Mouse (Mus musculus) C2C12 (cell line): Measurements from ENCODE around the gene Gm20388. TPM values are rescaled to one million over a fixed set of nuclear protein-coding genes. Genes with fewer than 3 reads are reported as not detected.

Experiments
- H3K27me3 ChIP-seq: one replicate; pipeline ENCODE4 v1.6.1; 2011; ENCODE audit not compliant: control insufficient read depth, insufficient read depth, insufficient read length
- H3K36me3 ChIP-seq: one replicate; pipeline ENCODE4 v1.6.1; 2011; ENCODE audit not compliant: control insufficient read depth, insufficient read depth
- H3K4me3 ChIP-seq: one replicate; pipeline ENCODE4 v1.5.1; 2011; ENCODE audit warnings: mild to moderate bottlenecking, control low read depth; ENCODE audit not compliant: poor library complexity, insufficient read depth, severe bottlenecking
- H3K79me2 ChIP-seq: one replicate; pipeline ENCODE4 v1.6.1; 2011; ENCODE audit not compliant: control insufficient read depth, insufficient read depth
- H3K79me3 ChIP-seq: one replicate; pipeline ENCODE4 v1.6.1; 2011; ENCODE audit warnings: low read depth, control low read depth
- H3ac ChIP-seq: one replicate; pipeline ENCODE3; 2011; ENCODE audit warnings: low read depth; ENCODE audit not compliant: control insufficient read depth, insufficient read length
- CEBPB ChIP-seq: IDR thresholded peaks from one replicate; pipeline ENCODE4 v1.6.1; 2011; ENCODE audit warnings: low read depth, mild to moderate bottlenecking, control low read depth, moderate library complexity
- CTCF ChIP-seq: IDR thresholded peaks from one replicate; pipeline ENCODE4 v1.5.1; 2011; ENCODE audit not compliant: control insufficient read depth, insufficient read depth, insufficient read length
- FOSL1 ChIP-seq: IDR thresholded peaks from one replicate; pipeline ENCODE4 v1.8.0; 2011; ENCODE audit warnings: mild to moderate bottlenecking, low read length; ENCODE audit not compliant: poor library complexity, insufficient read depth, severe bottlenecking
- MAX ChIP-seq: IDR thresholded peaks from one replicate; pipeline ENCODE4 v1.6.1; 2011; ENCODE audit warnings: mild to moderate bottlenecking, control low read depth
- MYOD1 ChIP-seq: IDR thresholded peaks from one replicate; pipeline ENCODE4 v1.6.1; 2011; ENCODE audit warnings: low read depth; ENCODE audit not compliant: control insufficient read depth, insufficient read length
- MYOG ChIP-seq: IDR thresholded peaks from one replicate; pipeline ENCODE4 v1.6.1; 2011; ENCODE audit not compliant: control insufficient read depth, insufficient read length; ENCODE audit errors: extremely low read depth
- USF1 ChIP-seq: IDR thresholded peaks from one replicate; pipeline ENCODE4 v1.6.1; 2011; ENCODE audit warnings: low read depth, mild to moderate bottlenecking, control low read depth, moderate library complexity
- polyA plus RNA-seq: library from polyadenylated mRNA; unstranded; fragments of >200 nt; fragmentation: generic; extraction: Trizol; gene quantifications from one replicate; pipeline ENCODE4 v1.2.1, GENCODE M21; 2012; ENCODE audit warnings: missing spikeins

Gene Gm20388
- polyA plus RNA-seq, 1 experiment, result 15.0 TPM

DNA sequence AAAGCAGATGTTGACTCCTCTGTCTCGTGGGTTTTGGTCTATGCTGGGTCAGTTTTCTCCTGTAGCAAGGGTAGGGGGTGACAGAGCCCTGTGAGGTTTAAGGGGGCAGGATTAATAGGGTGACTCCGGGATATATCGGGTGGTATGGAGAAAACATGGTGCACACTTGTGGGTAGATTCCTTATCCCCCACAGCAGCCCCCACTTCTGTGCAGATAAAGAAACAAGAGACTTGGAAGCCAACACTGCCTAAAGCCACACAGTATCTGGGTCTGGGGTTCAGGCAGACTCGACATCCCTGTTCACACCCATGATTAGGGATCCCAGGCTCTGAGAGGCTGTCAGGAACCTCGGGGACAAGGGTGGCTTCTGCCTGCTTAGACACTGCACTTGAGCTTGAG, 509.6 kb downstream of the Gm20388 start:
- H3K36me3 ChIP-seq, result no peaks in the 10 kb centered on the region
- H3K79me3 ChIP-seq, result no peaks in the 10 kb centered on the region
- peaks cover 5% of the 10 kb centered on the region for H3K79me2 ChIP-seq
- no peak overlapping the region for H3K4me3 ChIP-seq
- no peak for TF ChIP-seq MYOG
- no peak for TF ChIP-seq MAX
- TF ChIP-seq FOSL1, result no peak
- TF ChIP-seq CEBPB, result no peak
- TF ChIP-seq CTCF, result no peak
- no peak for TF ChIP-seq MYOD1
- TF ChIP-seq USF1, result no peak
- H3ac ChIP-seq, result no peak overlapping the region
- no peaks in the 10 kb centered on the region for H3K27me3 ChIP-seq

DNA sequence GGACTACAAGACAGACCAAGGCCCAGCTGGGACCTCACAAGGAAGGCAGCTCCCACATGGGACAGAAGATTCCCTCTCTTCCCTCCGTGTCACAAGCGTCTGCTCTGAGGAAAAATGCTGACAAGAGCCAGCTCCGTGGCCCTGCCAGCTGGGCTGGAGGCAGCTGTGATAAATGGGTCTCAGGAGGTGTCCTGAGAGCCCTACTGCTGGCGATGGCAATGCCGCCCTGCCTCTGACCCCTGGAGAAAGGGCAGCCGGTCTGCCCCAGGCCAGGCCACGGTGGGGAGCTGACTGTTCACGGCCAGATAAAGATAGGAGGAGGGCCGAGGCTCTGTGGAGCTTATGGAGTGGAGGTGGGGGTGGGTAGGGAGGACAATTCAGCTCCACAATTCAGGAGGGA, 511.0 kb downstream of the Gm20388 start:
- H3K79me3 ChIP-seq, result no peaks in the 10 kb centered on the region
- no peaks in the 10 kb centered on the region for H3K36me3 ChIP-seq
- H3K79me2 ChIP-seq, result peaks cover 5% of the 10 kb centered on the region
- no peaks in the 10 kb centered on the region for H3K27me3 ChIP-seq
- TF ChIP-seq CTCF (no peak), USF1 (no peak), FOSL1 (no peak)
- H3K4me3 ChIP-seq, result no peak overlapping the region
- H3ac ChIP-seq, result no peak overlapping the region

DNA sequence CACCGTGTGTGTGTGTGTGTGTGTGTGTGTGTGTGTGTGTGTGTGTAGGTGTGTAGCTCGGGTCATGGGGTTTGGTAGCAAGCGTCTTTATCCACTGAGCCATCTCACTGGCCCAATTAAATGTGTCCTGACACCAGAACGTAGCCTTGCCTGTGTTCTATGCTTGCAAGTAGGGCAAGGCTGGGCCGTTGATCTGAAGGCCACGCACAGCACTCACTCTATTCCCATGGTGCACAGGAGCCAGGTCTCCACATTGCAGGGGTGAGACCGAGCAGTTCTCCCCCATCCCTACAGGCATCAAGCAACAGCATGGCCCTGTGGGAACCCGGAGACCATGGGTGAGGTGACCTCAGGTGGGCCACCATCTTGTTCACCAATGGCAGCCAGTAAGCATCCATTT, 511.6 kb downstream of the Gm20388 start:
- Histone ChIP-seq H3K79me2 (peaks cover 5% of the 10 kb centered on the region), H3K36me3 (no peaks in the 10 kb centered on the region), H3K4me3 (no peak overlapping the region), H3K27me3 (no peaks in the 10 kb centered on the region), H3ac (no peak overlapping the region), H3K79me3 (no peaks in the 10 kb centered on the region)
- TF ChIP-seq FOSL1, result no peak
- no peak for TF ChIP-seq CTCF
- TF ChIP-seq USF1, result no peak
- no peak for TF ChIP-seq MYOD1
- no peak for TF ChIP-seq MAX
- no peak for TF ChIP-seq MYOG
- TF ChIP-seq CEBPB, result no peak

DNA sequence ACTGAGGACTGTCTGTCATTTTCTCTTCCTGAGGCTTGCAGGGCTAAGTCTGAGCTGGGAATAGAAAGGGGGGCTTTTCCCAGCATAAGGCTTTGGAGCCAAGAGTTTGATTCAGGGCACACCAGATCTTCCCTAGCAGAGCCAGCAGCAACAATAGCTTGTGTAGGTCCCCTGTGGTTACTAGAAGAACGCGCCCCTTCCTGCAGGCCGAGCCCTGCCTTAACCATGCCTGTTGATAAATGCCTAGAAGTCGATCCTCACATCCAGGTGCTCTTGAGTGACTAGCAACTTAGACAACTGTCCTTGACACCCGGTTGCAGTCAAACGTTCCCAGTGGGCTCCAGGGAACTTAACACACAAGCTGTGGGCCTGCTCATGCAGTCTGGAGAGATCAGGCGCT, 512.9 kb downstream of the Gm20388 start:
- no peak overlapping the region for H3ac ChIP-seq
- no peak for TF ChIP-seq MAX
- TF ChIP-seq MYOD1, result no peak
- TF ChIP-seq CEBPB, result no peak
- no peak for TF ChIP-seq MYOG
- TF ChIP-seq FOSL1, result no peak
- TF ChIP-seq USF1, result no peak
- no peak for TF ChIP-seq CTCF
- no peak overlapping the region for H3K4me3 ChIP-seq
- H3K36me3 ChIP-seq, result no peaks in the 10 kb centered on the region
- peaks cover 3% of the 10 kb centered on the region for H3K79me2 ChIP-seq
- no peaks in the 10 kb centered on the region for H3K27me3 ChIP-seq
- no peaks in the 10 kb centered on the region for H3K79me3 ChIP-seq

DNA sequence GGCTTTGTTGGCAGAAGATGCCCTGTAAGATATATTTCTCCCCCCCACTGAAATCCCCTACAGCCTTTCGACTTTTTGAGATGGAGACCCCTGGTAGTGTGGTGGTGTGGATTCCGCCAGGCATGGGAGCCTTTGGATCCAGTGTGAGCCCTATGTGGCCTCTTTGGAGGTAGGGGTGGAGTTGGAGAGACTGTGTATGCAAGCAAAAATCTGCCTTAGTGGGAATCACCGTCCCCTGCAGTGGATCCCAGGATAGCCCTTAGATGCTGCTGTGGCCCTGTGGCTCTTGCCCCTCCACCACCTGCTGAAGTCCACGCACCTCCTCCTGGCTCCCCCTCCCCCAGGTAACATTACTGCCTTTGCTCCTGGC, 514.2 kb downstream of the Gm20388 start:
- H3ac ChIP-seq, result no peak overlapping the region
- H3K79me2 ChIP-seq, result no peaks in the 10 kb centered on the region
- no peak overlapping the region for H3K4me3 ChIP-seq
- no peak for TF ChIP-seq MYOG
- no peak for TF ChIP-seq CTCF
- no peak for TF ChIP-seq MAX
- TF ChIP-seq CEBPB, result no peak
- TF ChIP-seq USF1, result no peak
- no peak for TF ChIP-seq MYOD1
- TF ChIP-seq FOSL1, result no peak
- no peaks in the 10 kb centered on the region for H3K79me3 ChIP-seq
- H3K27me3 ChIP-seq, result no peaks in the 10 kb centered on the region
- no peaks in the 10 kb centered on the region for H3K36me3 ChIP-seq

DNA sequence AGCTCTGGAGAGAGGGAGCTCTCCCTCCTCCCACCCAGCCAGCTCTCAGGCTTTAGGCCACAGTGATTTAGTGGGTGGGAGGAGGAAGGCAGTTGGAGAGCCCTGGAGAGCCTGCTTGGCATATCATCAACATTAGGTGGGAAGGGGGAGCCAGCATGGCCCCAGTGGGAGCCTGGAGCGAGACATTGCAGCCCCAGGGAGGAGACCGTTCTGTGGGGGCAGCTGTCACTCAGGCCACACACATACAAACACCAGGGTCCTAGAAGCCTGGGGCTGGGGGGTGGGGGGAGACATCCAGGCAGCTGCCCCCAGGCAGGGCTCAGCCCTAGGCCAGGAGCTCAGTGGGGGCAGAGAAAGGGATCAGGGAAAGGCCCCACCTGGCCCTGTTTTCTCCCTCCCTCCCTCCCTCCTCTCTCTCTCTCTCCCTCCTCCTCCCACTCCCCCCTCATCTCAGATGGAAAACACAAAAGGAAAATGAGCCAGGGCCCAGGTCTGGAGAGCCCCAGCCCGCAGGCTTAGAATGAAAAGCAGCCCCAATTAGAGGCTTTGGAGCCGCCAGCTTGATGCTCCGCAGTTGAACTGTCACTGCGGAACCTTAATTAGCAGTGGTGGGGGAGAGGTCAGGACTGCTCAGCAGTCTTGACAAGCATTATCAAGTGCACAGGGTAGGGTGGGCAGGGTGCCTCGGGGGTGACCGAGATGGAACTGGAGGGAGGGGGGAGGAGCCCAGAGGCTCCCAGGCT, 514.7 kb downstream of the Gm20388 start:
- TF ChIP-seq MYOG (no peak), MAX (no peak), CEBPB (no peak), CTCF (no peak), USF1 (no peak)
- Histone ChIP-seq H3K79me2 (no peaks in the 10 kb centered on the region), H3K27me3 (no peaks in the 10 kb centered on the region), H3ac (no peak overlapping the region), H3K4me3 (no peak overlapping the region), H3K79me3 (no peaks in the 10 kb centered on the region), H3K36me3 (no peaks in the 10 kb centered on the region)

DNA sequence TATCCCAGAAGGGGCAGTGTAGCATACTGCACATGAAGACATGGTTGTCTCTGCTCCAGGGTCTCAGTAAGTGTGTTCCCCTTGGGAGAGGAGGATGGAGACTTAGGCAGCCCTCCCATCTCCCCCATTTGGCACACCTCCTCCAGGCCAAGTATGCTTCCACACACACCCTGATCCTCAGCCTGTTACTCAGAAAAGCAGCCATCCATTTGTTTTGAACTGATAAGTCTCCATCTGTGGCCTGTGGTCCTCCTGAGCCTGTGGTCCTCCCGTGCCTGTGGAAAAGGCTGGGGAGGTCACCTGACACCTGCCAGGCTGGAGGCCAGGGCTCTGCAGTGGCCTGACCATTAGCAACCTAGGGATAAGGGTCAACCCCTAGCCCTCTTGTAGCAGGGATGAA, 515.5 kb downstream of the Gm20388 start:
- H3K36me3 ChIP-seq, result no peaks in the 10 kb centered on the region
- H3K79me3 ChIP-seq, result no peaks in the 10 kb centered on the region
- no peaks in the 10 kb centered on the region for H3K27me3 ChIP-seq
- H3K79me2 ChIP-seq, result no peaks in the 10 kb centered on the region
- no peak overlapping the region for H3K4me3 ChIP-seq
- no peak overlapping the region for H3ac ChIP-seq
- TF ChIP-seq CEBPB (no peak), FOSL1 (no peak), USF1 (no peak), MAX (no peak), CTCF (no peak), MYOG (no peak), MYOD1 (no peak)
